Mouse (Mus musculus) myocyte (in vitro differentiated cells): ENCODE results near the gene Plekhf1.

ENCODE experiments used
- E2F4 ChIP-seq: IDR thresholded peaks from one replicate; pipeline ENCODE4 v1.6.1; 2011; ENCODE audit warnings: mild to moderate bottlenecking, control low read depth, moderate library complexity; ENCODE audit not compliant: insufficient read depth
- MYOD1 ChIP-seq, 3 experiments: IDR thresholded peaks; one replicate each; pipeline ENCODE4 v1.6.1; 2011; ENCODE audit warnings: control low read depth in 2 of 3, low read depth in 2 of 3, mild to moderate bottlenecking in 2 of 3, moderate library complexity in 1 of 3; ENCODE audit not compliant: insufficient read length in 2 of 3, control insufficient read depth in 1 of 3
- MYOG ChIP-seq, 3 experiments: IDR thresholded peaks; one replicate each; pipeline ENCODE4 v1.6.1; 2011; ENCODE audit warnings: control low read depth in 2 of 3, low read depth in 2 of 3, mild to moderate bottlenecking in 2 of 3; ENCODE audit not compliant: insufficient read length in 2 of 3, control insufficient read depth in 1 of 3, insufficient read depth in 1 of 3
- POLR2A ChIP-seq: IDR thresholded peaks from one replicate; pipeline ENCODE4 v1.6.1; 2011; ENCODE audit warnings: low read depth, mild to moderate bottlenecking, control low read depth, moderate library complexity; ENCODE audit not compliant: insufficient read length
- USF1 ChIP-seq: IDR thresholded peaks from one replicate; pipeline ENCODE4 v1.6.1; 2011; ENCODE audit warnings: low read depth, mild to moderate bottlenecking, control low read depth, moderate library complexity

DNA sequence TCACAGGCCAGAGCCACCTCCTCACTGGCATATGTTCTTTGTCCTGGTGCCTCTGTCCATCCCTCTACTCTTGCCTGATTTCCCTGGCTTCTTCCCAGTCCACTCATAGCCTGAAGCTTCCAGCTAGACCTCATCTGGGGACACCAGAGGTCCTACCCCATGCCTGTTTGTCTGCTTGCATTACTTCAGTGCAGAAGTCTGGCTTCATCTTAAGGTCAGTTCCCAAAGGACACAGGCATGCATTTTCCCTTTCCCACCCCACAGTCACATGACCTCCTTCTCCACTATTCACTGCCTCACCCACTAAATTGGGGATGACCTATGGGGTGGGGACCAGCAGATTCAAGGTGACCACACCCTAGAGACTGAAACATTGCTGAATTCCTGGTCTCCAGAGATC is 25.6 kb upstream of the Plekhf1 start:
- TF ChIP-seq USF1 (no peak), POLR2A (no peak), E2F4 (no peak), MYOG (IDR thresholded peaks at IDR 0.05; ENCODE audit: control insufficient read depth in 1 of 3, insufficient read depth in 1 of 3, insufficient read length in 2 of 3, low read depth in 2 of 3) (no peak), MYOD1 (IDR thresholded peaks at IDR 0.05; ENCODE audit: control insufficient read depth in 1 of 3, insufficient read length in 2 of 3, low read depth in 2 of 3) (no peak)
